Comparison of ENCODE assay signal across 8 mouse cellular contexts in the genomic region with DNA sequence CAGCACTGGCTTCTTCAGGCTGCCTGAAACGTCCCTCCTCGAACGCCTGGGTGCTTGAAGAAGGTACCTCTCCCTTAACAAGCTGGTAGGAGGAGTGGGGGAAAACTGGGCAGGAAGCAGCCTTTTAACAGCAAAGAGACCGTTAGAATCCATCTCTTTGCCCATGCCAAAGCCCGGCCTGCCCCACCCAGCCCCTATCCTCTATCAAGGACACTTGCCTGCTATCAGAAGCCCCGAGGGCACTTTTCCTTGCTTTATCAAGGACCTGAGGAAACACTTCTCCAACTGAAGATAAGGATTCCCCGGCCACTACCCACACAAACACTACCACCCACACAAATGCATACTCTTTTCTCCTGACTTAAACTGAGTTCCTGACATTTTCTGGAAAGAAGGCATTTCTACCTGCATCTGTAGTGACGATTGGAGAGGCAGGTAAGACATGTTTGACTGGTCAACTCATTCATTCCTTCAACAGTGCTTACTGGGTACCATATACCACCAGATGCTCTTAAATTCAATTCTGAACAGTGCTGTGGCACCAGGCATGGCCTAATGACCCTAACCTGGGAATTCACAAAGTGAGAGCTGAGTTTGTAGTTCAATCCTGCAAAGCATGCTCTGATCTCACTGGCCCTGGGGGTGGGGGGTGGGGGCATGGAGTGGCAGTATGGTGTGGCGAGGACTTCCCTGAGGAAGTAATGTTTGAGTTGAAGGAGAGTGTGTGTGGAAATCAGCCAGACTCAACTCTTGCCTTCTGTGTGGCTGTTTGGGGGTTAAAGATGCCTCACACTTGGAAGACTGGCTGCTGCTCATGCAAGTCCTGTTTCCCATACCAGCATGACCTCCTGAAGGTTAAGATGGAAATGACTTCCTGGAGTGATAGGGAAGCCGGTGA. TPM values are rescaled to one million over a fixed set of nuclear protein-coding genes. Genes with fewer than 3 reads are reported as not detected.
DNase-seq lines count a peak whose midpoint lies in the region; ATAC-seq lines count a peak whose summit lies in the region.

A gene (plus strand): TSS at position 338 of the 898 bp plus-strand sequence.

- peaks cover 3% of the 10 kb centered on the region; the same call in 1 of the 2 replicates for H3K4me1 ChIP-seq in forebrain, embryonic 15.5 days
- H3K4me1 ChIP-seq in intestine, embryonic 16.5 days (ENCODE audit: control insufficient read depth, insufficient read depth, low read length): no peaks in the 10 kb centered on the region

- H3K36me3 ChIP-seq in forebrain, embryonic 15.5 days: no peaks in the 10 kb centered on the region
- no peaks in the 10 kb centered on the region for H3K36me3 ChIP-seq in intestine, embryonic 16.5 days (ENCODE audit: control insufficient read depth, insufficient read depth, low read length)

- ATAC-seq in forebrain, embryonic 15.5 days (replicated peaks): no peak
- ATAC-seq in intestine, embryonic 16.5 days: no peak
- ATAC-seq in megakaryocyte progenitor cell, adult 5-6 weeks (replicated peaks; ENCODE audit: poor library complexity): peak; percentile 32

- DNase-seq in urinary bladder, adult 2 months (ENCODE audit: low spot score): no peak
- no peak for DNase-seq in urinary bladder, postnatal 36 days (ENCODE audit: low spot score in 2 of 2)
- no peak for DNase-seq in urinary bladder, adult 18-20 months (ENCODE audit: low spot score in 2 of 2)
- no peak for DNase-seq in cerebellum, adult 9-10 months
- DNase-seq in adipocyte (ENCODE audit: low spot score): no peak

- no peaks in the 10 kb centered on the region for H3K9me3 ChIP-seq in forebrain, embryonic 15.5 days
- H3K9me3 ChIP-seq in intestine, embryonic 16.5 days (ENCODE audit: control insufficient read depth, low read length): no peaks in the 10 kb centered on the region

- no peak within 1 kb of the TSS for H3K4me3 ChIP-seq in forebrain, embryonic 15.5 days
- H3K4me3 ChIP-seq in intestine, embryonic 16.5 days (ENCODE audit: low read length): no peak within 1 kb of the TSS

- WGBS in forebrain, embryonic 15.5 days: 76% methylated on average over 10 of the region's 10 CpGs
- 54% methylated on average over 10 of the region's 10 CpGs for WGBS in intestine, embryonic 16.5 days

- H3K27ac ChIP-seq in forebrain, embryonic 15.5 days (replicated peaks): no peak within 1 kb of the TSS
- H3K27ac ChIP-seq in intestine, embryonic 16.5 days (ENCODE audit: low read length): no peak within 1 kb of the TSS

- no peak within 1 kb of the TSS for H3K4me2 ChIP-seq in forebrain, embryonic 15.5 days (replicated peaks)
- H3K4me2 ChIP-seq in intestine, embryonic 16.5 days (ENCODE audit: low read depth, low read length): no peak within 1 kb of the TSS

- no peak within 1 kb of the TSS for H3K9ac ChIP-seq in forebrain, embryonic 15.5 days (replicated peaks)
- H3K9ac ChIP-seq in intestine, embryonic 16.5 days (ENCODE audit: low read depth, low read length): no peak within 1 kb of the TSS

- no peaks in the 10 kb centered on the region for H3K27me3 ChIP-seq in forebrain, embryonic 15.5 days
- H3K27me3 ChIP-seq in intestine, embryonic 16.5 days (replicated peaks; ENCODE audit: control insufficient read depth, insufficient read depth, low read length): no peaks in the 10 kb centered on the region

RNA-seq across cellular contexts. Expression of the gene that starts here (rescaled TPM):
- 36.3 and 37.0 TPM in 2 replicates for polyA plus RNA-seq in urinary bladder, adult 2 months (2012; rRNA removed)
- 21.8 and 23.6 TPM in 2 replicates for polyA plus RNA-seq in forebrain, embryonic 15.5 days (2015; fragmentation: Nextera tagmentation; extraction: Ambion mirVana)
- polyA plus RNA-seq in intestine, embryonic 16.5 days (2015; fragmentation: Nextera tagmentation; extraction: Ambion mirVana): 12.6 and 14.6 TPM in 2 replicates
- 427 and 476 TPM in 2 replicates for total RNA-seq in megakaryocyte progenitor cell, adult 5-6 weeks (2015)
- 226 and 286 TPM in 2 replicates for total RNA-seq in megakaryocyte progenitor cell, adult 5-6 weeks (2017)
